Mouse (Mus musculus) heart, adult 2 months (tissue): ENCODE data around the gene Nle1. TPM values are rescaled to one million over a fixed set of nuclear protein-coding genes. Genes with fewer than 3 reads are reported as not detected.

Experiments
- DNase-seq, 2 experiments: peaks; one replicate each; pipeline ENCODE4 v3.0.0; 2021
- H3K27ac ChIP-seq: fragments of 200-600 bp; 2 replicates; pipeline ENCODE4 v1.8.1; 2022
- H3K27me3 ChIP-seq: fragments of 200-500 bp; 2 replicates; pipeline ENCODE4 v1.6.1; 2012; ENCODE audit warnings: mild to moderate bottlenecking, low read length, inconsistent platforms, mixed read lengths; ENCODE audit not compliant: control insufficient read depth, insufficient read depth
- H3K36me3 ChIP-seq: fragments of 200-500 bp; 2 replicates; pipeline ENCODE4 v1.6.1; 2012; ENCODE audit warnings: low read length, inconsistent platforms; ENCODE audit not compliant: control insufficient read depth, insufficient read depth
- H3K4me1 ChIP-seq: fragments of 200-500 bp; 2 replicates; pipeline ENCODE4 v1.6.1; 2011; ENCODE audit warnings: low read length; ENCODE audit not compliant: control insufficient read depth, insufficient read depth
- H3K4me3 ChIP-seq: fragments of 200-600 bp; 2 replicates; pipeline ENCODE4 v1.8.1; 2022
- H3K79me2 ChIP-seq: fragments of 200-500 bp; replicated peaks from 2 replicates; pipeline ENCODE4 v1.6.1; 2012; ENCODE audit warnings: mild to moderate bottlenecking, inconsistent platforms, low read length, moderate library complexity, mixed read lengths; ENCODE audit not compliant: control insufficient read depth, insufficient read depth
- H3K9ac ChIP-seq: fragments of 200-500 bp; 2 replicates; pipeline ENCODE4 v1.6.1; 2012; ENCODE audit warnings: low read depth, mild to moderate bottlenecking, control low read depth, inconsistent platforms, low read length, mixed read lengths
- CTCF ChIP-seq: fragments of 200-600 bp; IDR thresholded peaks from 2 replicates; pipeline ENCODE4 v1.8.1; 2022; ENCODE audit warnings: antibody characterized with exemption, mild to moderate bottlenecking, moderate library complexity
- EP300 ChIP-seq: fragments of 200-500 bp; IDR thresholded peaks from 2 replicates; pipeline ENCODE4 v1.6.1; 2011; ENCODE audit warnings: low read depth, low read length, control low read depth; ENCODE audit not compliant: insufficient read depth
- POLR2A ChIP-seq: fragments of 200-500 bp; IDR thresholded peaks from 2 replicates; pipeline ENCODE4 v1.6.1; 2011; ENCODE audit warnings: mild to moderate bottlenecking, low read depth, low read length, control low read depth; ENCODE audit not compliant: insufficient read depth
- WGBS: fragments of 180-500 bp; shearing (Covaris S2); methylation state at CpG from one replicate; pipeline ENCODE4 v1.1.7; 2018; 5-methylcytosine and 5-hydroxymethylcytosine counted together
- intact Hi-C: fragments of 180-260 bp; cut with DNase I; formaldehyde crosslinking; loops from one replicate; pipeline ENCODE4 v1.15.1; 2025
- polyA plus RNA-seq: library from polyadenylated mRNA; depleted of rRNA; stranded (reverse); fragments of >200 nt; gene quantifications from 2 replicates; pipeline ENCODE4 v1.2.3, GENCODE M21; 2012
- total RNA-seq, 2 experiments: library from RNA; stranded (reverse); gene quantifications; 2 replicates each; pipeline ENCODE4 v1.2.3; 2021

Gene Nle1
- total and polyA plus RNA-seq, 3 experiments, result 8.4 to 17.7 (median 11.4) TPM

- Histone ChIP-seq H3K9ac (peak within 1 kb of the TSS; percentile 93), H3K4me3 (peak within 1 kb of the TSS; percentile 89), H3K4me1 (no peaks in the 10 kb centered on the region), H3K27ac (peak within 1 kb of the TSS; percentile 87), H3K79me2 (no peaks in the 10 kb centered on the region), H3K36me3 (no peaks in the 10 kb centered on the region; the same call in 1 of the 2 replicates), H3K27me3 (no peaks in the 10 kb centered on the region)
- TF ChIP-seq CTCF, result peak; percentile 75
- TF ChIP-seq POLR2A, result no peak
- TF ChIP-seq EP300, result 0 out of 2 replicates have a peak, but pooled peaks have one; percentile 40
- peak; percentile 93 to 96 for DNase-seq
- intact Hi-C loops, result loop anchor here (1.0 to 5.0 kb wide), 7 partner anchors 19 to 124 kb away; partner anchors contain the start of genes Cct6b, Lig3, Nle1 and Rad51d
- WGBS, result under 1% methylated on average over 43 of the region's 43 CpGs
Measured at GRCm38 (mm10) chr11:82871031-82871446, 37.2 kb downstream of the Nle1 start, which contains the start of gene Rffl. Gene Rffl, minus strand, starts transcription at chr11:82871210.

GRCm38 (mm10) chr11:82870173-82871030, 37.8 kb downstream of the Nle1 start:
- intact Hi-C loops, result loop anchor here (1.0 to 5.0 kb wide), 7 partner anchors 20 to 123 kb away; partner anchors contain the start of genes Cct6b, Lig3, Nle1 and Rad51d
- Histone ChIP-seq H3K27me3 (no peaks in the 10 kb centered on the region), H3K36me3 (no peaks in the 10 kb centered on the region; the same call in 1 of the 2 replicates), H3K79me2 (no peaks in the 10 kb centered on the region), H3K9ac (peak overlapping the region; percentile 93), H3K27ac (peak overlapping the region; percentile 87), H3K4me1 (no peaks in the 10 kb centered on the region), H3K4me3 (peak overlapping the region; percentile 89)
- WGBS, result 2% methylated on average over 35 of the region's 36 CpGs
- no peak for TF ChIP-seq CTCF
- TF ChIP-seq EP300, result no peak
- no peak for TF ChIP-seq POLR2A
- DNase-seq, result peak; percentile 73 to 76

- H3K9ac ChIP-seq, result peak overlapping the region; percentile 45
- TF ChIP-seq POLR2A, result no peak
- TF ChIP-seq EP300, result no peak
- TF ChIP-seq CTCF, result no peak
- no peaks in the 10 kb centered on the region; the same call in 1 of the 2 replicates for H3K36me3 ChIP-seq
- no peaks in the 10 kb centered on the region for H3K79me2 ChIP-seq
- WGBS, result 60% methylated on average over 9 of the region's 9 CpGs
- peak overlapping the region; percentile 87 for H3K27ac ChIP-seq
- H3K4me3 ChIP-seq, result peak overlapping the region; percentile 89
- no peak for DNase-seq
- intact Hi-C loops, result loop anchor here (2.0 to 5.0 kb wide), 4 partner anchors 32 to 122 kb away; partner anchors contain the start of gene Nle1
- no peaks in the 10 kb centered on the region for H3K27me3 ChIP-seq
- H3K4me1 ChIP-seq, result no peaks in the 10 kb centered on the region
Measured at GRCm38 (mm10) chr11:82869506-82870172, 38.6 kb downstream of the Nle1 start.

- Histone ChIP-seq H3K27ac (no peak overlapping the region), H3K4me3 (no peak overlapping the region), H3K27me3 (no peaks in the 10 kb centered on the region), H3K9ac (no peak overlapping the region), H3K36me3 (no peaks in the 10 kb centered on the region; the same call in 1 of the 2 replicates), H3K4me1 (no peaks in the 10 kb centered on the region), H3K79me2 (no peaks in the 10 kb centered on the region)
- no peak for DNase-seq
- no peak for TF ChIP-seq CTCF
- TF ChIP-seq POLR2A, result no peak
- no peak for TF ChIP-seq EP300
- intact Hi-C loops, result no loop called here
- 58% methylated on average over 5 of the region's 5 CpGs for WGBS
Measured at GRCm38 (mm10) chr11:82867956-82868355, 40.3 kb downstream of the Nle1 start.

GRCm38 (mm10) chr11:82866850-82867564, 41.2 kb downstream of the Nle1 start:
- no peak for DNase-seq
- no peak overlapping the region for H3K4me3 ChIP-seq
- no peak overlapping the region for H3K27ac ChIP-seq
- intact Hi-C loops, result no loop called here
- 46% methylated on average over 7 of the region's 7 CpGs for WGBS
- no peak for TF ChIP-seq CTCF
- TF ChIP-seq POLR2A, result no peak
- no peak for TF ChIP-seq EP300
- H3K79me2 ChIP-seq, result 0 out of 2 replicates have a peak, but pooled peaks cover 1% of the 10 kb centered on the region
- no peaks in the 10 kb centered on the region for H3K27me3 ChIP-seq
- H3K36me3 ChIP-seq, result no peaks in the 10 kb centered on the region; the same call in 1 of the 2 replicates
- H3K4me1 ChIP-seq, result no peaks in the 10 kb centered on the region
- no peak overlapping the region for H3K9ac ChIP-seq
